Mouse (Mus musculus): ENCODE results near the gene B230118H07Rik.
A peak's percentile ranks its signal among the peaks of the same experiment; 100 is the strongest.

- TF ChIP-seq CTCF (IDR thresholded peaks at IDR 0.05; ENCODE audit: low read depth) (peak; percentile 60), EP300 (IDR thresholded peaks at IDR 0.05; ENCODE audit: low read depth) (no peak)
These were observed 3.7 kb upstream of the B230118H07Rik start for GRCm38 (mm10) chr2:101652921-101653597.

Measured in liver, embryonic 14.5 days (tissue).